ENCODE assay signal across 11 mouse cellular contexts in the genomic region with DNA sequence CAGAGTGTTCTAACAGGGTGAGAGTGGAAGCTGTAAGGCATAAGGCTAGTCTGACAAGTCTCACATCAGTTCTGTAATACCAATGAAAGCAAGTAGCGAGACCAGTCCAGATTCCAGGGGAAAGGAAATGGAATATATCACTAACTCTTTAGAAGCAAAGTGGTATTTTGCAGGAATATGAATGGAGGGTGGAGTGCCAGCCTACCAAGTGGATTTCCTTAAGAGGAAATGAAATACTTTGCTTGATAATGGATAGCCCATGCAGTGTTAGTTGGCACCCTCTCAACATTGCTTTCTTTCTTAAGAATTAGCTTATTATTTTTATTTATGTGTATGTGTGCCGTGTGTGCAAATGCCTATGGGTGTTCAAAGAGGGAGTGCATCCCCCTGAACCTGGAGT. TPM values are rescaled to one million over a fixed set of nuclear protein-coding genes. Genes with fewer than 3 reads are reported as not detected.
A peak's percentile ranks its signal among the peaks of the same experiment; 100 is the strongest.
DNase-seq lines count a peak whose midpoint lies in the region; ATAC-seq and TF ChIP-seq lines count a peak whose summit lies in the region.
"Had no signal": no experiment of that assay in that cellular context is flagged by ENCODE, and none has a peak within 500 bp of the region (broad histone marks: within the 10 kb centered on the region; RNA-seq: fewer than 3 reads in every experiment).

No protein-coding gene starts in this region.

- intact Hi-C loops in heart, adult 2 months (cut with DNase I) = no loop called here

- no peak for TF ChIP-seq POLR2A in heart, adult 2 months (IDR thresholded peaks at IDR 0.05; ENCODE audit: insufficient read depth, low read depth, low read length)

- WGBS in heart, embryonic 13.5 days = 84% methylated on average over 2 of the region's 2 CpGs
- 61% methylated on average over 2 of the region's 2 CpGs for WGBS in heart, adult 2 months
- WGBS in midbrain, embryonic 10.5 days = 91% methylated on average over 2 of the region's 2 CpGs
- 91% methylated on average over 2 of the region's 2 CpGs for WGBS in midbrain, embryonic 16.5 days
- 86% methylated on average over 2 of the region's 2 CpGs for WGBS in liver, embryonic 13.5 days (ENCODE audit: insufficient replicate concordance)
- 62% methylated on average over 2 of the region's 2 CpGs for WGBS in stomach, postnatal 0 days

- H3K9ac ChIP-seq in heart, embryonic 13.5 days = 0 out of 2 replicates have a peak overlapping the region, but pooled peaks have one; percentile 50
- H3K9ac ChIP-seq in heart, adult 2 months (ENCODE audit: low read depth, low read length) = no peak overlapping the region
- H3K9ac ChIP-seq in midbrain, embryonic 16.5 days (ENCODE audit: low read depth, low read length) = no peak overlapping the region
- peak overlapping the region; percentile 42; the same call in 1 of the 2 replicates for H3K9ac ChIP-seq in liver, embryonic 13.5 days
- no peak overlapping the region for H3K9ac ChIP-seq in stomach, postnatal 0 days (ENCODE audit: low read length)
- H3K9ac ChIP-seq: forebrain, embryonic 15.5 days had no signal

- H3K4me1 ChIP-seq in heart, embryonic 13.5 days = peaks cover 29% of the 10 kb centered on the region
- H3K4me1 ChIP-seq in heart, adult 2 months (ENCODE audit: control insufficient read depth, insufficient read depth, low read length) = peaks cover 8% of the 10 kb centered on the region
- peaks cover 19% of the 10 kb centered on the region for H3K4me1 ChIP-seq in midbrain, embryonic 10.5 days
- H3K4me1 ChIP-seq in midbrain, embryonic 16.5 days (ENCODE audit: control insufficient read depth, insufficient read depth, low read length) = peaks cover 17% of the 10 kb centered on the region
- peaks cover 38% of the 10 kb centered on the region for H3K4me1 ChIP-seq in liver, embryonic 13.5 days (replicated peaks)
- H3K4me1 ChIP-seq in stomach, postnatal 0 days (replicated peaks; ENCODE audit: control insufficient read depth, insufficient read depth) = 0 out of 2 replicates have a peak, but pooled peaks cover 3% of the 10 kb centered on the region

- peaks cover 13% of the 10 kb centered on the region for H3K27me3 ChIP-seq in heart, embryonic 13.5 days (replicated peaks)
- H3K27me3 ChIP-seq in heart, adult 2 months (ENCODE audit: control insufficient read depth, insufficient read depth, low read length) = no peaks in the 10 kb centered on the region
- no peaks in the 10 kb centered on the region for H3K27me3 ChIP-seq in midbrain, embryonic 10.5 days (ENCODE audit: low read depth, poor library complexity, severe bottlenecking)
- no peaks in the 10 kb centered on the region for H3K27me3 ChIP-seq in midbrain, embryonic 16.5 days (ENCODE audit: control insufficient read depth, insufficient read depth, low read depth, low read length)
- H3K27me3 ChIP-seq in liver, embryonic 13.5 days = peaks cover 9% of the 10 kb centered on the region; the same call in 1 of the 2 replicates
- H3K27me3 ChIP-seq in stomach, postnatal 0 days (ENCODE audit: control insufficient read depth, insufficient read depth, low read length) = no peaks in the 10 kb centered on the region
- H3K27me3 ChIP-seq: forebrain, embryonic 15.5 days had no signal

- H3K4me2 ChIP-seq in heart, embryonic 13.5 days = peak overlapping the region; percentile 93
- H3K4me2 ChIP-seq in midbrain, embryonic 16.5 days (ENCODE audit: low read length) = no peak overlapping the region; the same call in 1 of the 2 replicates
- peak overlapping the region; percentile 47 for H3K4me2 ChIP-seq in liver, embryonic 13.5 days
- H3K4me2 ChIP-seq in stomach, postnatal 0 days (replicated peaks; ENCODE audit: low read depth) = peak overlapping the region; percentile 2; the same call in 1 of the 2 replicates

- 0 out of 2 replicates have a peak overlapping the region, but pooled peaks have one; percentile 6 for H3K4me3 ChIP-seq in heart, embryonic 13.5 days
- no peak overlapping the region for H3K4me3 ChIP-seq in heart, adult 2 months
- peak overlapping the region; percentile 87; the same call in 1 of the 2 replicates for H3K4me3 ChIP-seq in midbrain, embryonic 10.5 days
- H3K4me3 ChIP-seq in midbrain, embryonic 16.5 days (ENCODE audit: low read depth, low read length) = no peak overlapping the region
- H3K4me3 ChIP-seq in liver, embryonic 13.5 days (replicated peaks) = peak overlapping the region; percentile 10; the same call in 1 of the 2 replicates
- no peak overlapping the region for H3K4me3 ChIP-seq in stomach, postnatal 0 days (ENCODE audit: low read depth, low read length)
- H3K4me3 ChIP-seq: forebrain, embryonic 15.5 days had no signal

- H3K27ac ChIP-seq in heart, embryonic 13.5 days (replicated peaks) = no peak overlapping the region
- no peak overlapping the region for H3K27ac ChIP-seq in heart, adult 2 months
- no peak overlapping the region for H3K27ac ChIP-seq in midbrain, embryonic 10.5 days (replicated peaks)
- H3K27ac ChIP-seq in midbrain, embryonic 16.5 days (ENCODE audit: low read length) = no peak overlapping the region
- no peak overlapping the region for H3K27ac ChIP-seq in liver, embryonic 13.5 days
- no peak overlapping the region for H3K27ac ChIP-seq in stomach, postnatal 0 days (replicated peaks)
- H3K27ac ChIP-seq: forebrain, embryonic 15.5 days had no signal

- no peak for TF ChIP-seq CTCF in heart, adult 2 months (IDR thresholded peaks at IDR 0.05)
- TF ChIP-seq CTCF in stomach, postnatal 0 days (IDR thresholded peaks at IDR 0.05; ENCODE audit: low read depth) = no peak

- H3K79me2 ChIP-seq in heart, adult 2 months (replicated peaks; ENCODE audit: control insufficient read depth, insufficient read depth, low read length) = no peaks in the 10 kb centered on the region

- no peak for TF ChIP-seq EP300 in heart, adult 2 months (IDR thresholded peaks at IDR 0.05; ENCODE audit: insufficient read depth, low read depth, low read length)
- TF ChIP-seq EP300 in stomach, postnatal 0 days (optimal IDR thresholded peaks at IDR 0.05) = no peak

- no peak for ATAC-seq in heart, embryonic 13.5 days (ENCODE audit: extremely low read depth, insufficient number of reproducible peaks, low FRiP score, low TSS enrichment)
- no peak for ATAC-seq in midbrain, embryonic 16.5 days
- no peak for ATAC-seq in liver, embryonic 13.5 days (ENCODE audit: low read depth)
- no peak for ATAC-seq in stomach, postnatal 0 days (ENCODE audit: low FRiP score, low TSS enrichment)
- ATAC-seq: forebrain, embryonic 15.5 days; inflammation-experienced regulatory T-cells, adult 6 months had no signal

- H3K36me3 ChIP-seq in heart, embryonic 13.5 days = peaks cover 11% of the 10 kb centered on the region
- H3K36me3 ChIP-seq in heart, adult 2 months (ENCODE audit: control insufficient read depth, insufficient read depth, low read length) = peaks cover 10% of the 10 kb centered on the region
- H3K36me3 ChIP-seq in midbrain, embryonic 10.5 days = peaks cover 30% of the 10 kb centered on the region
- H3K36me3 ChIP-seq in midbrain, embryonic 16.5 days (ENCODE audit: control insufficient read depth, insufficient read depth, low read length) = no peaks in the 10 kb centered on the region
- peaks cover 15% of the 10 kb centered on the region for H3K36me3 ChIP-seq in liver, embryonic 13.5 days
- no peaks in the 10 kb centered on the region for H3K36me3 ChIP-seq in stomach, postnatal 0 days (ENCODE audit: control insufficient read depth, insufficient read depth, low read length)
- H3K36me3 ChIP-seq: forebrain, embryonic 15.5 days had no signal

- no peaks in the 10 kb centered on the region for H3K9me3 ChIP-seq in heart, embryonic 13.5 days
- no peaks in the 10 kb centered on the region for H3K9me3 ChIP-seq in midbrain, embryonic 10.5 days (replicated peaks)
- H3K9me3 ChIP-seq in midbrain, embryonic 16.5 days (replicated peaks; ENCODE audit: control insufficient read depth, low read length, poor library complexity, severe bottlenecking) = no peaks in the 10 kb centered on the region
- no peaks in the 10 kb centered on the region for H3K9me3 ChIP-seq in liver, embryonic 13.5 days (replicated peaks)
- no peaks in the 10 kb centered on the region for H3K9me3 ChIP-seq in stomach, postnatal 0 days (ENCODE audit: control insufficient read depth, low read length)
- H3K9me3 ChIP-seq: forebrain, embryonic 15.5 days had no signal

- DNase-seq in heart, adult 2 months = no peak
- no peak for DNase-seq in midbrain, embryonic 10.5 days (ENCODE audit: low spot score)
- no peak for DNase-seq in liver, embryonic 13.5 days
- no peak for DNase-seq in stomach, postnatal 0 days (ENCODE audit: low spot score)
- DNase-seq in layer of hippocampus, adult 18-20 months (ENCODE audit: low spot score in 2 of 2) = no peak
- no peak for DNase-seq in thymus, postnatal 4 days
- DNase-seq: lung, adult 18-20 months had no signal

RNA-seq across cellular contexts. Expression of gene Cops4, which starts 2.1 kb away (rescaled TPM):
- polyA plus RNA-seq in heart, embryonic 13.5 days (2015; fragmentation: Nextera tagmentation; extraction: Ambion mirVana) = 146 and 162 TPM in 2 replicates
- total RNA-seq in heart, adult 2 months (2021) = 10 to 100 TPM; 84.8 to 86.2 TPM
- 37.9 and 57.3 TPM in 2 replicates for polyA plus RNA-seq in heart, adult 2 months (2012; rRNA removed)
- polyA plus RNA-seq in midbrain, embryonic 10.5 days (2016; fragmentation: Nextera tagmentation; extraction: Ambion mirVana) = 239 and 245 TPM in 2 replicates
- polyA plus RNA-seq in midbrain, embryonic 16.5 days (2015; fragmentation: Nextera tagmentation; extraction: Ambion mirVana) = 177 TPM in 2 replicates
- polyA plus RNA-seq in liver, embryonic 13.5 days (2015; fragmentation: Nextera tagmentation; extraction: Ambion mirVana) = 96.0 and 110 TPM in 2 replicates
- polyA plus RNA-seq in stomach, postnatal 0 days (2015; fragmentation: Nextera tagmentation; extraction: Ambion mirVana) = 106 and 107 TPM in 2 replicates
- 10 to 100 TPM; 80.8 to 83.3 TPM for total RNA-seq in layer of hippocampus, adult 18-20 months (2021)

RNA-seq across cellular contexts. Expression of gene Lin54, which starts 19.8 kb away (rescaled TPM):
- polyA plus RNA-seq in heart, embryonic 13.5 days (2015; fragmentation: Nextera tagmentation; extraction: Ambion mirVana) = 8.9 and 9.0 TPM in 2 replicates
- total RNA-seq in heart, adult 2 months (2021) = 1 to 10 TPM; 7.2 to 8.3 TPM
- polyA plus RNA-seq in heart, adult 2 months (2012; rRNA removed) = 3.1 and 3.4 TPM in 2 replicates
- 14.4 and 15.0 TPM in 2 replicates for polyA plus RNA-seq in midbrain, embryonic 10.5 days (2016; fragmentation: Nextera tagmentation; extraction: Ambion mirVana)
- polyA plus RNA-seq in midbrain, embryonic 16.5 days (2015; fragmentation: Nextera tagmentation; extraction: Ambion mirVana) = 7.9 and 8.3 TPM in 2 replicates
- 9.3 and 12.1 TPM in 2 replicates for polyA plus RNA-seq in liver, embryonic 13.5 days (2015; fragmentation: Nextera tagmentation; extraction: Ambion mirVana)
- polyA plus RNA-seq in stomach, postnatal 0 days (2015; fragmentation: Nextera tagmentation; extraction: Ambion mirVana) = 5.9 TPM in 2 replicates
- total RNA-seq in layer of hippocampus, adult 18-20 months (2021) = 10 to 100 TPM; 18.0 to 19.5 TPM

RNA-seq across cellular contexts. Expression of gene Plac8, which starts 51.8 kb away (rescaled TPM):
- polyA plus RNA-seq in heart, embryonic 13.5 days (2015; fragmentation: Nextera tagmentation; extraction: Ambion mirVana) = 5.7 and 5.8 TPM in 2 replicates
- total RNA-seq in heart, adult 2 months (2021) = 1 to 10 TPM; 1.5 to 3.1 TPM
- polyA plus RNA-seq in heart, adult 2 months (2012; rRNA removed) = 3.7 and 8.0 TPM in 2 replicates
- polyA plus RNA-seq in midbrain, embryonic 10.5 days (2016; fragmentation: Nextera tagmentation; extraction: Ambion mirVana) = 2.5 and 2.7 TPM in 2 replicates
- 0.50 and 0.51 TPM in 2 replicates for polyA plus RNA-seq in midbrain, embryonic 16.5 days (2015; fragmentation: Nextera tagmentation; extraction: Ambion mirVana)
- 56.3 and 58.7 TPM in 2 replicates for polyA plus RNA-seq in liver, embryonic 13.5 days (2015; fragmentation: Nextera tagmentation; extraction: Ambion mirVana)
- 379 and 398 TPM in 2 replicates for polyA plus RNA-seq in stomach, postnatal 0 days (2015; fragmentation: Nextera tagmentation; extraction: Ambion mirVana)
- not detected for total RNA-seq in layer of hippocampus, adult 18-20 months (2021)

Comparison
In these comparisons a context has a peak if more than half of its experiments do, and no peak if none do; other contexts are left out.
1. H3K4me3 ChIP-seq: peak in heart, embryonic 13.5 days (single experiment), midbrain, embryonic 10.5 days (single experiment) and liver, embryonic 13.5 days (single experiment); none in heart, adult 2 months (single experiment), midbrain, embryonic 16.5 days (single experiment) and stomach, postnatal 0 days (single experiment).
2. H3K9ac ChIP-seq: peak in heart, embryonic 13.5 days (single experiment) and liver, embryonic 13.5 days (single experiment); none in heart, adult 2 months (single experiment), midbrain, embryonic 16.5 days (single experiment) and stomach, postnatal 0 days (single experiment).